Mouse (Mus musculus) myocyte (in vitro differentiated cells): ENCODE results near the gene Ctdsp2. TPM values are rescaled to one million over a fixed set of nuclear protein-coding genes. Genes with fewer than 3 reads are reported as not detected.

Experiments
- H3K27me3 ChIP-seq: one replicate; pipeline ENCODE4 v1.6.1; 2011; ENCODE audit not compliant: control insufficient read depth, insufficient read depth, insufficient read length
- H3K36me3 ChIP-seq: one replicate; pipeline ENCODE4 v1.6.1; 2011; ENCODE audit not compliant: control insufficient read depth, insufficient read depth
- H3K4me2 ChIP-seq: one replicate; pipeline ENCODE4 v1.6.1; 2011; ENCODE audit warnings: low read depth, control low read depth
- H3K4me3 ChIP-seq: one replicate; pipeline ENCODE4 v1.5.1; 2011; ENCODE audit warnings: mild to moderate bottlenecking, control low read depth, moderate library complexity
- H3K79me2 ChIP-seq: one replicate; pipeline ENCODE4 v1.6.1; 2011; ENCODE audit not compliant: control insufficient read depth, insufficient read depth
- H3ac ChIP-seq: one replicate; pipeline ENCODE4 v1.6.1; 2011; ENCODE audit not compliant: control insufficient read depth, insufficient read length
- CEBPB ChIP-seq: IDR thresholded peaks from 2 replicates; pipeline ENCODE4 v1.6.1; 2011; ENCODE audit warnings: mild to moderate bottlenecking, moderate library complexity; ENCODE audit not compliant: poor library complexity, insufficient read depth, severe bottlenecking
- E2F4 ChIP-seq: IDR thresholded peaks from one replicate; pipeline ENCODE4 v1.6.1; 2011; ENCODE audit warnings: mild to moderate bottlenecking, control low read depth, moderate library complexity; ENCODE audit not compliant: insufficient read depth
- MAX ChIP-seq: IDR thresholded peaks from one replicate; pipeline ENCODE4 v1.6.1; 2011; ENCODE audit warnings: low read depth, mild to moderate bottlenecking, control low read depth
- MYOD1 ChIP-seq, 3 experiments: IDR thresholded peaks; one replicate each; pipeline ENCODE4 v1.6.1; 2011; ENCODE audit warnings: control low read depth in 2 of 3, low read depth in 2 of 3, mild to moderate bottlenecking in 2 of 3, moderate library complexity in 1 of 3; ENCODE audit not compliant: insufficient read length in 2 of 3, control insufficient read depth in 1 of 3
- MYOG ChIP-seq, 3 experiments: IDR thresholded peaks; one replicate each; pipeline ENCODE4 v1.6.1; 2011; ENCODE audit warnings: control low read depth in 2 of 3, low read depth in 2 of 3, mild to moderate bottlenecking in 2 of 3; ENCODE audit not compliant: insufficient read length in 2 of 3, control insufficient read depth in 1 of 3, insufficient read depth in 1 of 3
- POLR2A ChIP-seq: IDR thresholded peaks from one replicate; pipeline ENCODE4 v1.6.1; 2011; ENCODE audit warnings: low read depth, mild to moderate bottlenecking, control low read depth, moderate library complexity; ENCODE audit not compliant: insufficient read length
- POLR2AphosphoS2 ChIP-seq: IDR thresholded peaks from one replicate; pipeline ENCODE4 v1.6.1; 2011; ENCODE audit warnings: low read depth, control low read depth; ENCODE audit not compliant: insufficient read length
- REST ChIP-seq: IDR thresholded peaks from one replicate; pipeline ENCODE4 v1.6.1; 2011; ENCODE audit warnings: mild to moderate bottlenecking, control low read depth, moderate library complexity; ENCODE audit not compliant: insufficient read depth, insufficient read length
- SRF ChIP-seq: IDR thresholded peaks from one replicate; pipeline ENCODE4 v1.6.1; 2011; ENCODE audit warnings: low read depth; ENCODE audit not compliant: control insufficient read depth, insufficient read length
- TCF12 ChIP-seq: IDR thresholded peaks from one replicate; pipeline ENCODE4 v1.6.1; 2011; ENCODE audit warnings: mild to moderate bottlenecking, control low read depth; ENCODE audit not compliant: poor library complexity, insufficient read depth, severe bottlenecking
- TCF3 ChIP-seq: IDR thresholded peaks from one replicate; pipeline ENCODE4 v1.6.1; 2011; ENCODE audit warnings: low read depth, control low read depth; ENCODE audit not compliant: insufficient read length
- USF1 ChIP-seq: IDR thresholded peaks from one replicate; pipeline ENCODE4 v1.6.1; 2011; ENCODE audit warnings: low read depth, mild to moderate bottlenecking, control low read depth, moderate library complexity
- polyA plus RNA-seq: library from polyadenylated mRNA; unstranded; fragments of >200 nt; fragmentation: generic; extraction: Trizol; gene quantifications from one replicate; pipeline ENCODE4 v1.2.1, GENCODE M21; 2012; ENCODE audit warnings: missing spikeins

Gene Ctdsp2
- polyA plus RNA-seq, 1 experiment: 65.0 TPM

GRCm38 (mm10) chr10:126961757-126962156 lies 16.8 kb upstream of the Ctdsp2 start:
- Histone ChIP-seq H3K79me2 (no peaks in the 10 kb centered on the region), H3K36me3 (no peaks in the 10 kb centered on the region), H3K4me3 (no peak overlapping the region), H3K27me3 (no peaks in the 10 kb centered on the region), H3ac (no peak overlapping the region), H3K4me2 (peak overlapping the region; percentile 69)
- no peak for TF ChIP-seq MAX
- TF ChIP-seq USF1: peak; percentile 54

GRCm38 (mm10) chr10:126962271-126962965 lies 16.1 kb upstream of the Ctdsp2 start:
- TF ChIP-seq POLR2AphosphoS2: no peak
- TF ChIP-seq CEBPB: peak; percentile 70
- TF ChIP-seq MYOD1 (IDR thresholded peaks at IDR 0.05; ENCODE audit: control insufficient read depth in 1 of 3, insufficient read length in 2 of 3, low read depth in 2 of 3): no peak
- no peak for TF ChIP-seq USF1
- no peaks in the 10 kb centered on the region for H3K79me2 ChIP-seq
- H3K4me2 ChIP-seq: peak overlapping the region; percentile 69
- no peak overlapping the region for H3K4me3 ChIP-seq
- no peaks in the 10 kb centered on the region for H3K27me3 ChIP-seq
- no peak overlapping the region for H3ac ChIP-seq
- no peaks in the 10 kb centered on the region for H3K36me3 ChIP-seq

GRCm38 (mm10) chr10:126962966-126963330 lies 15.6 kb upstream of the Ctdsp2 start:
- Histone ChIP-seq H3ac (no peak overlapping the region), H3K4me2 (peak overlapping the region; percentile 69), H3K79me2 (no peaks in the 10 kb centered on the region), H3K27me3 (no peaks in the 10 kb centered on the region), H3K4me3 (no peak overlapping the region), H3K36me3 (no peaks in the 10 kb centered on the region)
- TF ChIP-seq POLR2A: no peak
- TF ChIP-seq CEBPB: no peak
- no peak for TF ChIP-seq POLR2AphosphoS2
- no peak for TF ChIP-seq REST
- TF ChIP-seq SRF: no peak

GRCm38 (mm10) chr10:126963821-126964220 lies 14.7 kb upstream of the Ctdsp2 start:
- Histone ChIP-seq H3ac (no peak overlapping the region), H3K4me3 (no peak overlapping the region), H3K79me2 (no peaks in the 10 kb centered on the region), H3K36me3 (no peaks in the 10 kb centered on the region), H3K4me2 (no peak overlapping the region), H3K27me3 (no peaks in the 10 kb centered on the region)
- TF ChIP-seq CEBPB: no peak
- TF ChIP-seq TCF3: no peak
- TF ChIP-seq MYOG (IDR thresholded peaks at IDR 0.05; ENCODE audit: control insufficient read depth in 1 of 3, insufficient read depth in 1 of 3, insufficient read length in 2 of 3, low read depth in 2 of 3): no peak
- TF ChIP-seq MYOD1 (IDR thresholded peaks at IDR 0.05; ENCODE audit: control insufficient read depth in 1 of 3, insufficient read length in 2 of 3, low read depth in 2 of 3): no peak
- no peak for TF ChIP-seq USF1
- no peak for TF ChIP-seq POLR2AphosphoS2
- no peak for TF ChIP-seq E2F4
- TF ChIP-seq REST: no peak
- no peak for TF ChIP-seq MAX
- TF ChIP-seq SRF: no peak

- no peak overlapping the region for H3K4me3 ChIP-seq
Measured at GRCm38 (mm10) chr10:126971363-126972050, 7.0 kb upstream of the Ctdsp2 start.

More at GRCm38 (mm10) chr10:126971363-126972050, 7.0 kb upstream of the Ctdsp2 start:
- Histone ChIP-seq H3K4me2 (no peak overlapping the region), H3ac (no peak overlapping the region), H3K79me2 (no peaks in the 10 kb centered on the region), H3K27me3 (no peaks in the 10 kb centered on the region), H3K36me3 (no peaks in the 10 kb centered on the region)
- TF ChIP-seq TCF12 (no peak), POLR2A (no peak), TCF3 (no peak), USF1 (no peak), E2F4 (no peak), SRF (no peak), REST (no peak), CEBPB (no peak), MYOD1 (IDR thresholded peaks at IDR 0.05; ENCODE audit: control insufficient read depth in 1 of 3, insufficient read length in 2 of 3, low read depth in 2 of 3) (no peak), MYOG (IDR thresholded peaks at IDR 0.05; ENCODE audit: control insufficient read depth in 1 of 3, insufficient read depth in 1 of 3, insufficient read length in 2 of 3, low read depth in 2 of 3) (no peak), POLR2AphosphoS2 (no peak), MAX (no peak)
